Mouse (Mus musculus) liver, postnatal 0 days (tissue): Measurements from ENCODE around the gene Cldn3.

ENCODE experiments used
- CTCF ChIP-seq: sonication (generic); IDR thresholded peaks from 2 replicates; pipeline ENCODE4 v1.5.1; 2016; ENCODE audit warnings: antibody characterized with exemption, low read depth
- EP300 ChIP-seq: IDR thresholded peaks from 2 replicates; pipeline ENCODE4 v1.6.1; 2016; ENCODE audit warnings: antibody characterized with exemption, low read depth, mild to moderate bottlenecking

- TF ChIP-seq CTCF (no peak), EP300 (no peak)
Observed at GRCm38 (mm10) chr5:134941472-134942209, 44.4 kb upstream of the Cldn3 start.
